Comparison of ENCODE assay signal across 14 mouse cellular contexts in the genomic region with DNA sequence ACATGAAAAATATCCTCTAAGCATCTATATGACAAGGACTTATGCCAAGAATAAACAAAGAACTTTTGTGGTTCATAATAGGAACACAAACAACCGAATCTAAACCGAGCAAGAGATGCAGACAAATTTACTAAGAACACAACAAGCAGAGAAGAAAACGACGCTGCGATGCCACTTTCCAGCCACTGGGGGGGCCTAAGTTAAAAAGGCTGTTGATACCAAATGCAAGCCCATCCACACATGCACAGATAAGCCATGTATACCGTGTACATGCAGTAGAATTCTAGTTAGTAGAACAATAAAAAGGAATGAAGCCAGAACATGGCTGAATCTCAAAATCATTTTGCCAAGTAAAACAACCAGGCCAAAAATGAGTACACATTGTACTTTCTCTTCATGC. TPM values are rescaled to one million over a fixed set of nuclear protein-coding genes. Genes with fewer than 3 reads are reported as not detected.
A peak's percentile ranks its signal among the peaks of the same experiment; 100 is the strongest.
DNase-seq lines count a peak whose midpoint lies in the region; ATAC-seq and TF ChIP-seq lines count a peak whose summit lies in the region.
"Had no signal": no experiment of that assay in that cellular context is flagged by ENCODE, and none has a peak within 500 bp of the region (broad histone marks: within the 10 kb centered on the region; RNA-seq: fewer than 3 reads in every experiment).

No protein-coding gene starts in this region.

- H3K4me1 ChIP-seq in heart, embryonic 10.5 days = no peaks in the 10 kb centered on the region
- no peaks in the 10 kb centered on the region for H3K4me1 ChIP-seq in liver, postnatal 0 days (ENCODE audit: insufficient read depth)
- no peaks in the 10 kb centered on the region for H3K4me1 ChIP-seq in liver, embryonic 11.5 days (replicated peaks; ENCODE audit: control insufficient read depth, insufficient read depth, low read length)
- no peaks in the 10 kb centered on the region for H3K4me1 ChIP-seq in ES-E14 (ENCODE audit: control insufficient read depth in 2 of 2, insufficient read depth in 2 of 2, low read length in 2 of 2, poor library complexity in 1 of 2)
- peaks cover 4% of the 10 kb centered on the region; the same call in 1 of the 2 replicates for H3K4me1 ChIP-seq in embryonic facial prominence, embryonic 13.5 days
- H3K4me1 ChIP-seq: hindbrain, embryonic 15.5 days had no signal

- TF ChIP-seq EP300 in liver, postnatal 0 days (IDR thresholded peaks at IDR 0.05; ENCODE audit: low read depth) = no peak

- DNase-seq in heart, adult 11 months = peak; percentile 73
- no peak for DNase-seq in heart, embryonic 10.5 days (ENCODE audit: low spot score)
- no peak for DNase-seq in liver, postnatal 0 days
- no peak for DNase-seq in liver, embryonic 11.5 days (ENCODE audit: low spot score)
- peak; percentile 13 for DNase-seq in ES-E14 (ENCODE audit: low read depth, low spot score)
- no peak for DNase-seq in neural tube, embryonic 10.5 days (ENCODE audit: extremely low spot score, low spot score)
- no peak for DNase-seq in urinary bladder, adult 18-20 months (ENCODE audit: low spot score in 2 of 2)
- DNase-seq: adrenal gland, adult 8-10 months; cerebellum, adult 9-10 months; layer of hippocampus, postnatal 36 days; right cerebral cortex, adult 18-20 months had no signal

- peak; percentile 14; the same call in 1 of the 2 replicates for TF ChIP-seq CTCF in liver, postnatal 0 days (IDR thresholded peaks at IDR 0.05; ENCODE audit: low read depth)

- in situ Hi-C loops in ES-E14 (cut with MboI; ENCODE audit: low sequenced_read_pairs in 2 of 2, unreplicated experiment in 2 of 2) = no loop called here

- H3K4me2 ChIP-seq in liver, postnatal 0 days (ENCODE audit: low read depth, low read length) = no peak overlapping the region
- no peak overlapping the region for H3K4me2 ChIP-seq in liver, embryonic 11.5 days
- H3K4me2 ChIP-seq in embryonic facial prominence, embryonic 13.5 days = peak overlapping the region; percentile 15; the same call in 1 of the 2 replicates
- H3K4me2 ChIP-seq: hindbrain, embryonic 15.5 days had no signal

- H3K4me3 ChIP-seq in heart, embryonic 10.5 days = no peak overlapping the region
- H3K4me3 ChIP-seq in liver, postnatal 0 days (ENCODE audit: low read depth, low read length) = no peak overlapping the region
- no peak overlapping the region for H3K4me3 ChIP-seq in liver, embryonic 11.5 days (ENCODE audit: low read depth, low read length)
- H3K4me3 ChIP-seq in ES-E14 (ENCODE audit: insufficient read depth in 1 of 2, low read depth in 1 of 2, low read length in 2 of 2, poor library complexity in 1 of 2, severe bottlenecking in 1 of 2) = no peak overlapping the region
- H3K4me3 ChIP-seq in embryonic facial prominence, embryonic 13.5 days = no peak overlapping the region
- H3K4me3 ChIP-seq: hindbrain, embryonic 15.5 days; myocyte had no signal

- no peak for ATAC-seq in liver, postnatal 0 days
- no peak for ATAC-seq in liver, embryonic 11.5 days (replicated peaks; ENCODE audit: low FRiP score)
- ATAC-seq in embryonic facial prominence, embryonic 13.5 days (ENCODE audit: insufficient number of reproducible peaks, insufficient read depth, low FRiP score, low TSS enrichment, low read depth) = no peak

- no peaks in the 10 kb centered on the region for H3K9me3 ChIP-seq in heart, embryonic 10.5 days
- no peaks in the 10 kb centered on the region for H3K9me3 ChIP-seq in liver, postnatal 0 days (ENCODE audit: low read length)
- H3K9me3 ChIP-seq in liver, embryonic 11.5 days (ENCODE audit: control insufficient read depth, low read length) = no peaks in the 10 kb centered on the region
- no peaks in the 10 kb centered on the region for H3K9me3 ChIP-seq in ES-E14 (ENCODE audit: control insufficient read depth, insufficient read depth, low read depth, low read length)
- no peaks in the 10 kb centered on the region for H3K9me3 ChIP-seq in embryonic facial prominence, embryonic 13.5 days
- H3K9me3 ChIP-seq: hindbrain, embryonic 15.5 days had no signal

- no peaks in the 10 kb centered on the region for H3K36me3 ChIP-seq in heart, embryonic 10.5 days
- H3K36me3 ChIP-seq in liver, postnatal 0 days (replicated peaks; ENCODE audit: insufficient read depth, low read length) = no peaks in the 10 kb centered on the region
- H3K36me3 ChIP-seq in liver, embryonic 11.5 days (ENCODE audit: control insufficient read depth, insufficient read depth, low read length) = no peaks in the 10 kb centered on the region
- no peaks in the 10 kb centered on the region for H3K36me3 ChIP-seq in ES-E14 (ENCODE audit: control insufficient read depth, insufficient read depth, low read length, poor library complexity, severe bottlenecking)
- no peaks in the 10 kb centered on the region for H3K36me3 ChIP-seq in embryonic facial prominence, embryonic 13.5 days
- H3K36me3 ChIP-seq: hindbrain, embryonic 15.5 days had no signal

- no peak overlapping the region for H3K9ac ChIP-seq in liver, postnatal 0 days (replicated peaks)
- no peak overlapping the region for H3K9ac ChIP-seq in liver, embryonic 11.5 days (ENCODE audit: low read depth, low read length)
- no peak overlapping the region for H3K9ac ChIP-seq in ES-E14 (ENCODE audit: insufficient read depth, low read depth, low read length, poor library complexity, severe bottlenecking)
- H3K9ac ChIP-seq in embryonic facial prominence, embryonic 13.5 days = no peak overlapping the region
- H3K9ac ChIP-seq: hindbrain, embryonic 15.5 days had no signal

- WGBS in heart, embryonic 10.5 days = 45% methylated on average over 6 of the region's 6 CpGs
- WGBS in liver, postnatal 0 days (ENCODE audit: insufficient replicate concordance) = 36% methylated on average over 6 of the region's 6 CpGs
- 42% methylated on average over 6 of the region's 6 CpGs for WGBS in liver, embryonic 11.5 days
- 26% methylated on average over 6 of the region's 6 CpGs for WGBS in embryonic facial prominence, embryonic 13.5 days

- H3K27me3 ChIP-seq in heart, embryonic 10.5 days (ENCODE audit: insufficient read depth, poor library complexity, severe bottlenecking) = no peaks in the 10 kb centered on the region
- H3K27me3 ChIP-seq in liver, postnatal 0 days (ENCODE audit: insufficient read depth, low read length) = no peaks in the 10 kb centered on the region
- H3K27me3 ChIP-seq in liver, embryonic 11.5 days (replicated peaks; ENCODE audit: control insufficient read depth, insufficient read depth, low read length) = no peaks in the 10 kb centered on the region
- no peaks in the 10 kb centered on the region for H3K27me3 ChIP-seq in embryonic facial prominence, embryonic 13.5 days
- H3K27me3 ChIP-seq: hindbrain, embryonic 15.5 days had no signal

- H3K27ac ChIP-seq in heart, embryonic 10.5 days = no peak overlapping the region
- H3K27ac ChIP-seq in liver, postnatal 0 days (ENCODE audit: low read depth) = no peak overlapping the region
- H3K27ac ChIP-seq in liver, embryonic 11.5 days (ENCODE audit: low read depth, low read length) = no peak overlapping the region
- H3K27ac ChIP-seq in ES-E14 (ENCODE audit: insufficient read depth, low read depth, low read length, poor library complexity, severe bottlenecking) = no peak overlapping the region
- no peak overlapping the region for H3K27ac ChIP-seq in embryonic facial prominence, embryonic 13.5 days
- H3K27ac ChIP-seq: hindbrain, embryonic 15.5 days had no signal

TF ChIP-seq in ES-E14, 5 proteins besides CTCF, POLR2A, EP300 and RAD21:
- no peak for TF ChIP-seq MAFK (IDR thresholded peaks at IDR 0.05; ENCODE audit: insufficient read depth, low read depth, low read length)
TF ChIP-seq in ES-E14: peak in this region for 0.

RNA-seq across cellular contexts. Expression of a gene that starts 35.2 kb away (rescaled TPM):
- 19.6 and 26.2 TPM in 2 replicates for polyA plus RNA-seq in heart, embryonic 10.5 days (2016; fragmentation: Nextera tagmentation; extraction: Ambion mirVana)
- 4.4 and 4.6 TPM in 2 replicates for polyA plus RNA-seq in liver, postnatal 0 days (2015; fragmentation: Nextera tagmentation; extraction: Ambion mirVana)
- polyA plus RNA-seq in liver, embryonic 11.5 days (2014; fragmentation: Nextera tagmentation; extraction: Ambion mirVana) = 26.7 and 27.5 TPM in 2 replicates
- 37.4 and 40.1 TPM in 2 replicates for total RNA-seq in ES-E14 (2012; rRNA removed)
- polyA plus RNA-seq in embryonic facial prominence, embryonic 13.5 days (2015; fragmentation: Nextera tagmentation; extraction: Ambion mirVana) = 23.0 and 23.4 TPM in 2 replicates

Comparison
In these comparisons a context has a peak if more than half of its experiments do, and no peak if none do; other contexts are left out.
1. DNase-seq: peak in heart, adult 11 months (single experiment) and ES-E14 (single experiment); none in heart, embryonic 10.5 days (single experiment), liver, postnatal 0 days (single experiment), liver, embryonic 11.5 days (single experiment), neural tube, embryonic 10.5 days (single experiment) and urinary bladder, adult 18-20 months (0 of 2).